Mouse (Mus musculus): ENCODE results near the gene Myt1l. TPM values are rescaled to one million over a fixed set of nuclear protein-coding genes. Genes with fewer than 3 reads are reported as not detected.
A peak's percentile ranks its signal among the peaks of the same experiment; 100 is the strongest.

Gene Myt1l
- 1.0 and 3.3 TPM in 2 replicates for polyA plus RNA-seq (2016; fragmentation: Nextera tagmentation; extraction: Ambion mirVana)

DNA sequence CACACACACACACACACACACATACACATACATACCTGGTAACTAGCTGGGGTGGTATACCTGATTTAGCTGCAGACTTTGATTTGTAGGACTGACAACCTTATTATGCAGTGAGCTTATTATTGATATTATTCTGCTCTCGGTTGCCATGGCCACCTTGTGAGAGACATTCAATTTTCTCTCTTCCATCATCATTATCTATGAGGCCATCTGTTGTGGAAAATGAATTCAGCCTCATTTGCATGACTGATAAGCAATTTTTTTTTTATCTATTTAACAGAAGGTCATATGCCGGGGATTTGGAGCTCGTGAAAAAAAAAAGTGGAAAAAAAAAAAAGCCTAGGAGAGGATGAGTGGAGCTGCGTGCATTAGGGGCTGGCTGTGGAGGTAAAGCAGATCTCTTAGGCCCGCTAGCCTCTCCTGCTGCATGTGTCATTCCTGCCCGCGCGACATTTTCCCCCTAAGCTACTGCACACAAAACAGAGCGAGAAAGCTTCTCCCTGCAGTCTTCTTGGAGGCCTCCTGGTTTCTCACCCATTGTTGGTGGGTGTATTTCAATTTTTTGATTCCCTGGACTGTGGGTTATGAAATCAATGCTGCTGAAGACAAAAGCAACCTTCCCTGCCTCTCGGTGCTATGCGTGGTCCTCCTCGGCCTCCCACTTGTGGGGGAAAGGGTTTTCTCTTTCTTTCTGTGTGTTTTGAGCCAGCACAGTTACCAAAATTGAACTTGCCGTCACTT is at the start of gene Myt1l:
Gene Myt1l, plus strand, starts transcription at position 354 of the 741 bp plus-strand sequence.
- H3K9me3 ChIP-seq: no peaks in the 10 kb centered on the region
- H3K27ac ChIP-seq: peak within 1 kb of the TSS; percentile 73
- H3K36me3 ChIP-seq (replicated peaks): no peaks in the 10 kb centered on the region
- WGBS: 17% methylated on average over 13 of the region's 13 CpGs
- H3K4me3 ChIP-seq: peak within 1 kb of the TSS; percentile 51
- H3K27me3 ChIP-seq (ENCODE audit: poor library complexity, severe bottlenecking): peaks cover 86% of the 10 kb centered on the region
- peaks cover 49% of the 10 kb centered on the region for H3K4me1 ChIP-seq
- DNase-seq (ENCODE audit: extremely low spot score, low spot score): peak; percentile 19

DNA sequence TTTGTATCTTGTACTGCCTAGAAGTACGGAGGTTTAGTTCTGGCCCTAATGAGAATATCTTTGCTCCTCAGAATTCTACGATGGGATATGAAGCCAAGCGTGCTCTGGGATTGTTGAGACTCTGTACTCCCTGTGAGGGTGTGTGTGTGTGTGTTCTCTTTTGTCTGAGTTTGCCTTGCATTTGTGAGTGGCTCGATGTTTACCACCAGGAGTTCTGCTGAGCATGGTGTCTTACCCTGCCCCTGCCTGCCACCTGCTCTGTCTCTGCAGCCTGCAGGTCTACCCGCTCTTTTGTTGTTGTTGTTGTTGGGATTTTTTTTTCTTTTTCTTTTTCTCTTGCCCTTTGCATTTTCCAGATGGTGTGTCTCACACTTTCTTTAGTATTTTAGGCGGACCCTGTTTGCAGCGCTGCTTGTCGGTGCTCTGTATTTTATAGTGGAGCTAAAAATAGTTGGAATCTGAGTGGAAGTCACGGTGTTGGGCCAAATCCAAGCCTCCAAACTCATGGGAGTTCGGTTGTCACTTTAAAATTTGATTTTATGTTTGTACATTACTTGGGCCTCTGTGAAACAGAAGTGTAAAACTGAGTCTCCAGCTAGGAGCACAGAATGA is 41.7 kb upstream of the Myt1l start:
- no peak for DNase-seq (ENCODE audit: extremely low spot score, low spot score)
- no peaks in the 10 kb centered on the region for H3K9me3 ChIP-seq
- no peak overlapping the region for H3K4me3 ChIP-seq
- no peaks in the 10 kb centered on the region for H3K4me1 ChIP-seq
- 91% methylated on average over 10 of the region's 10 CpGs for WGBS
- no peaks in the 10 kb centered on the region for H3K36me3 ChIP-seq (replicated peaks)
- no peaks in the 10 kb centered on the region for H3K27me3 ChIP-seq (ENCODE audit: poor library complexity, severe bottlenecking)
- no peak overlapping the region for H3K27ac ChIP-seq

DNA sequence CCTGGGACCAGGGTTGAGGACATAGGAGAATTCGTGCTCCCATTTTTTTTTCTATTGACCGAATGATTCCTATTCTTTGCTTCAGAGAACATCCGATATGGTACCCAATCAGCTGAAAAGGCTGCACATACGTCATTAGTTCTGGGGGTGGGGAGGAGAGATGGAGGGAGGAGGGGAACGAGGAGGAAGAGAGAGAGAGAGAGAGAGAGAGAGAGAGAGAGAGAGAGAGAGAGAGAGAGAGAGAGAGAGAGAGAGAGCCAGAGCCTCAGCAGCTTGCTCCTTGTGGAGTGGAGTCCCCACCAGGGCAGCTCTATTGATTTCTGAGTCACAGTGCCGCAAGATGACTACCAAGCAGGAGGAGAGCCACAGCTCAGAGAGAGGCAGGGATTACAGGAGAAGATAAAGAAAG is 1.9 kb upstream of the Myt1l start:
- H3K9me3 ChIP-seq: no peaks in the 10 kb centered on the region
- peak overlapping the region; percentile 60; the same call in 1 of the 2 replicates for H3K27ac ChIP-seq

DNA sequence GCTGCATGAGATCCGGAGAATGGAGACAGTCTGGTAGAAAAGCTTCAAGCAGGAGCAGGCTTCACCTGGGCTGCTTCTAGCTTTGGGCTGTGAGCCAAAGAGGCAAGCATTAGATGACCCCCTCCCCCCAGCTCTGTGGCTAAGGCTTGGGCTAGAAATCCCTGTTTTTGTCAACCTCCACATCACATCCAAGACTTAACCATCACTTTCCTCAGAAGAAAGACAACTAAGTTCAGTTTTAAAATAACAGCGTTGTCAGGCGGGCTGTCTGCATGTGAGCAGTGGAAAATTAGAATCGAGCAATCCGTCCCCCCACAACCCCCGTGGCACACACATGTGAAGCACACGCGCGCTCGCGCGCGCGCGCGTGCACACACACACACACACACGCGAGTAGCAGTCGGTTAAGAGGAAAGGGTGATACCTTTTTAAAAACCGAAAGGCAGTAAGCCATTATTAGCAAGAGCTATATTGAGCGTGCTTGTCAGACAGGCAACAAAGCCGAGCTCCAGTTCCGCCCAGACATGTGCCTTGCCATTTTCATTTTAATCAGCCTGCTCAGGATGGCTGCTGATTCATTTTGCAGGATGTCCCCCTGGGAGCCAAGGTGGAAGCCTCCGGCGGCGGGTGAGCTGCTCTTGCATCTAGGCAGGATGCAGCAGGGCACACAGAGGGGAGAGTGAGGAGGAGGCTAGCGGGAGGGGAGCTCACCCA is 979 bp upstream of the Myt1l start:
- H3K27ac ChIP-seq: peak overlapping the region; percentile 73
- peaks cover 76% of the 10 kb centered on the region for H3K27me3 ChIP-seq (ENCODE audit: poor library complexity, severe bottlenecking)
- no peaks in the 10 kb centered on the region for H3K36me3 ChIP-seq (replicated peaks)
- H3K4me1 ChIP-seq: peaks cover 44% of the 10 kb centered on the region
- peak overlapping the region; percentile 51 for H3K4me3 ChIP-seq
- DNase-seq (ENCODE audit: extremely low spot score, low spot score): peak; percentile 52
- no peaks in the 10 kb centered on the region for H3K9me3 ChIP-seq
- WGBS: under 1% methylated on average over 27 of the region's 27 CpGs

More for the DNA sequence above, 1.9 kb upstream of the Myt1l start:
- 4% methylated on average over 6 of the region's 6 CpGs for WGBS
- Histone ChIP-seq H3K27me3 (ENCODE audit: poor library complexity, severe bottlenecking) (peaks cover 66% of the 10 kb centered on the region), H3K36me3 (replicated peaks) (no peaks in the 10 kb centered on the region), H3K4me1 (peaks cover 44% of the 10 kb centered on the region), H3K4me3 (peak overlapping the region; percentile 31)
- DNase-seq (ENCODE audit: extremely low spot score, low spot score): no peak

DNA sequence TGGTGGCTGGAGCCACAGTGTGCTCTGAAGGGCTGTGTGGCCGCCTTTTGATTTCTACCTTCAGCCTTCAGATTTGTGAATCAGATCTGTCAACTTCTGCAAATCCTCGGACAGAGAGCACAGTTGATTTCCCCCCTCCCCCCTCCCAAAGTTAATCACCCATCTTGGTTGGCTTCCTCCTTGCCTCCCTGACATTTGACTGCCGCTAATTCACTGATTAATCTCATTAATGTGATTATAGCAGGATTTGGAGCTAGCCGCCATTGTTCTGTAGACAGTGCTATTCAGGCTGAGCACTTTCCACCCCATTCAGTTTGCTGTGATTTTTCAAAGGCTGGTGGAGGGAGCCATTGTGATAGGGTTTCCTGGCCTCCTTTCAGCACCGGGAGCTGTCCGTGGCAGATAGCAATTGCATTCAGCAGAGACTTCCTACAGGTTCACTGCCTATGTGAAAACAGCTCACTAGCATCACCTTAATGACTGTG is 2.1 kb downstream of the Myt1l start:
- Histone ChIP-seq H3K4me3 (peak overlapping the region; percentile 13; the same call in 1 of the 2 replicates), H3K36me3 (replicated peaks) (no peaks in the 10 kb centered on the region), H3K9me3 (no peaks in the 10 kb centered on the region), H3K4me1 (peaks cover 65% of the 10 kb centered on the region), H3K27me3 (ENCODE audit: poor library complexity, severe bottlenecking) (peaks cover 99% of the 10 kb centered on the region), H3K27ac (no peak overlapping the region)
- peak; percentile 72 for DNase-seq (ENCODE audit: extremely low spot score, low spot score)
- WGBS: 1% methylated on average over 6 of the region's 6 CpGs

DNA sequence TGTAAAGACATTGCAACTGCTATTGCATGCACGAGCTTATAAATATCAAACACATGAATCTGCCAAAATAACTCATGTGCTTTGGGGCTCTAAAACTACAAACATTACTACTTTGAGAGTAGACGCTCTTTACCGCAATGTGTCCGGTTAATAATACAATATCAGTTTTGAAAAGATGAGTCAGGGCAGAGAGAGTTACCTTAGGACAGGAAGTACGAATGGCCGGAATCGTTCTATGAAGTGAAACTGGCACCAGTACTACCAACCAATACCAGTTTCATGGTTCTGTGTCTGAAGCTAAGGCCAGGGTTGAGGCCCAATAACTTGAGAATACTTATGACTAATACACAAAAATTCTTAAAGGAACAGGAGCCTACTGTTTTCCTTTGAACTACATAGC is 2.6 kb downstream of the Myt1l start:
- no peak for DNase-seq (ENCODE audit: extremely low spot score, low spot score)
- 81% methylated on average over 7 of the region's 7 CpGs for WGBS
- Histone ChIP-seq H3K4me3 (no peak overlapping the region), H3K27ac (no peak overlapping the region), H3K36me3 (replicated peaks) (no peaks in the 10 kb centered on the region), H3K27me3 (ENCODE audit: poor library complexity, severe bottlenecking) (peaks cover 99% of the 10 kb centered on the region), H3K4me1 (peaks cover 68% of the 10 kb centered on the region), H3K9me3 (no peaks in the 10 kb centered on the region)

DNA sequence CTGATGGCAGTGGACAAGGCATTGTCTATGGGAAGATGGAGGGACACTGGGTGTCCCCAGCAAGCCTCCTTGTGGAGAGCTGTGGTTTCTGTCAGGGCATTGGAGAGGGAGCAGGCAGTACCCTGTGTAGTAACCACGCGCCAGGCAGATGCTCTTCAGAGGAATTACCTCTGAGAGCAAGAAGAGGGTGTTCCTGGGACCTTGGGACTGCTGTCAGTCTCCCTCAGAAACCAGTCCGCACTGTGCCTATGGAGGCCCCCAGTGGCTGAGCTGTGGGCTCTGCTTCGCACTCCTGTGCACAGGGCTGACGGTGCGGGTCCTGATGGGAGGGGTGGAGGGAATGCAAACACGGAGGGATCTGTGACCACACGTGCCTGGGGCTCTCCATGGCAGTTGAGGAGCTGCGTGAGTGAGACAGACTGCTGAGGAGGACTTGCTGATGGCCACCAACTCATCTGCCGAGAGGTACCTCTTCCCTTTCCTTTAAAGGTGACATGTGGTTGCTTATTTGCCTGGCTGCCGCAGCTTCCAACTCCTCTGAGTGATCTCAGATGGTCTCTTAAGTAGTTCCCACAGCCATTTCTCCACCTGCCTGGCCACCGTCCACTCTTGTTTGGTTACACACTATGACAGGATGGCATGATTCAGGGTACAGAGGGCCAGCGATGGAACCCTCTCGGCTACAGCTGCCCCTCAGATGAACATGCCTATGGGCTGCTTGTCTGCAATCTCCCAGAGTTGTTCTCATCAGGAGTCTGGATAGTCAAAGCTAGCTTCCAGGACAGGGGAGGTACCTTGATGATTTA is 5.1 kb downstream of the Myt1l start:
- no peak overlapping the region for H3K27ac ChIP-seq
- H3K4me1 ChIP-seq: peaks cover 50% of the 10 kb centered on the region
- 20% methylated on average over 14 of the region's 14 CpGs for WGBS
- H3K9me3 ChIP-seq: no peaks in the 10 kb centered on the region
- no peak overlapping the region for H3K4me3 ChIP-seq
- no peaks in the 10 kb centered on the region for H3K36me3 ChIP-seq (replicated peaks)
- DNase-seq (ENCODE audit: extremely low spot score, low spot score): no peak
- peaks cover 99% of the 10 kb centered on the region for H3K27me3 ChIP-seq (ENCODE audit: poor library complexity, severe bottlenecking)

DNA sequence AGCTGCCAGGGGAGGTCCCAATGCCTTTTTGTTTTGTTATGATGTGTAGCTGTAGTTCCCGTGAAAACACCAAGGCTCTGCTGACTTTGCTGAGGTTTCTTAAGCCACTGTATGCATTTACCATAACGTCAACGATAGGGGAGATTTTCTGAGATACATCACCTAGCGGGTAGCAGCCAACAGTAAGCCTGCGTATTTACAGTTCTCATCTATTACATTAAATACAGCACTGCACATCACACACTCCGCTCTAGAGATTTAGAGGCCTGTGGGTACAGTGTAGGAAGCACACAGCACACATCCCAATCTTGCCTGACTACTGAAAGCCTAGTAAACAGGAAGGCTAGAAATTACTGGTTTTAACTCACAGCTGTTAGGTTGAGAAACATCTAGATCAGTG is 6.1 kb downstream of the Myt1l start:
- 2% methylated on average over 6 of the region's 6 CpGs for WGBS
- DNase-seq (ENCODE audit: extremely low spot score, low spot score): no peak
- no peaks in the 10 kb centered on the region for H3K9me3 ChIP-seq
- no peaks in the 10 kb centered on the region for H3K36me3 ChIP-seq (replicated peaks)
- H3K27ac ChIP-seq: no peak overlapping the region
- peaks cover 98% of the 10 kb centered on the region for H3K27me3 ChIP-seq (ENCODE audit: poor library complexity, severe bottlenecking)
- peak overlapping the region; percentile 41 for H3K4me3 ChIP-seq
- peaks cover 52% of the 10 kb centered on the region for H3K4me1 ChIP-seq

DNA sequence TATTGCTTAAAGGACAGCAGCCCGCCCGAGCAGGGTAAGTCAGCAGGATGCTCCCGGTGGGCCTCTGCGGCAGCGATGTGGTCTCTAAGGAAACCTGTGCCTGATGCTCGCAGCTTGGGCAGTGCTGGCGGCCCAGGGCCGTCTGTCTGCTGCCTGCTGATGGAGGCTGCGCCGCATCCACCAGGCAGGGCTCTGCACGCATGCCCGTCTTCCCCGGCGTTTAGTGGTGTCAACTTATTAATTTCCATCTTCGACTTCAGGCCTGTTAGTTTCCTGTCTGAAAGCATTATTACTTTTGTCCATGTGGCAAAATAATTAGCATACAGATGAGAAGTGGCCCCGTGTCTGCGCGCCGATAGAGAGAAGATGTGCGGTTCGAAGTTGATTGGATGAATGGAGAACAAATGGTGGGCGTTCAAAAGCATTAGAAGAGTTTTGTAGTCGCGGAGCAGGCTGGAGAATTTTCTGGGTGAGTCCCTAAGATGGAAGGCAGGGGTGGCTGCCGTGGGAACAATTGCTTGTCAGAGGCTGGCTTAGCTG is 6.6 kb downstream of the Myt1l start:
- Histone ChIP-seq H3K9me3 (no peaks in the 10 kb centered on the region), H3K4me3 (peak overlapping the region; percentile 41), H3K4me1 (peaks cover 51% of the 10 kb centered on the region), H3K27ac (0 out of 2 replicates have a peak overlapping the region, but pooled peaks have one; percentile 5), H3K36me3 (replicated peaks) (no peaks in the 10 kb centered on the region), H3K27me3 (ENCODE audit: poor library complexity, severe bottlenecking) (peaks cover 96% of the 10 kb centered on the region)
- peak; percentile 35 for DNase-seq (ENCODE audit: extremely low spot score, low spot score)
- WGBS: under 1% methylated on average over 25 of the region's 25 CpGs

DNA sequence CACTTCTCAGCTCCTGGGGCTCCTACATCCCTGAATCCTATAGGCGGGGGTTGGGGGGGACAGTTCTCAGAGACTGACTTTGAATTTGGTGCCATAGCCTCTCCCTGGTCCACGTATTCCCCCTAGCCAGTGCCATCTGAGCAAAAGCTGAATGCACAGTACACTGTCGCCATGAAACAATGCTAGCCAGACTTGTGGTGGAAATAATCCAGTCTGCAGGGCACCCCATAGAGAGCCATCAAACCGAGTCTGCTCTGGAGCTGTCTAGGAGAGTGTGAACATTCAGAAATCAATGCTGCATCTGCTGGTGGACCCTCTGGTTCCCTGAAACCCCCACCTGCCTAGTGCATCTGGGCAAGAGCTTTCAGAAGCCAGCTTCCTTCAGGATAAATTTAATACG is 9.7 kb downstream of the Myt1l start:
- Histone ChIP-seq H3K4me3 (no peak overlapping the region), H3K9me3 (no peaks in the 10 kb centered on the region), H3K27me3 (ENCODE audit: poor library complexity, severe bottlenecking) (peaks cover 76% of the 10 kb centered on the region), H3K4me1 (peaks cover 37% of the 10 kb centered on the region), H3K36me3 (replicated peaks) (no peaks in the 10 kb centered on the region), H3K27ac (no peak overlapping the region)
- 46% methylated on average over 5 of the region's 5 CpGs for WGBS
- DNase-seq (ENCODE audit: extremely low spot score, low spot score): no peak

DNA sequence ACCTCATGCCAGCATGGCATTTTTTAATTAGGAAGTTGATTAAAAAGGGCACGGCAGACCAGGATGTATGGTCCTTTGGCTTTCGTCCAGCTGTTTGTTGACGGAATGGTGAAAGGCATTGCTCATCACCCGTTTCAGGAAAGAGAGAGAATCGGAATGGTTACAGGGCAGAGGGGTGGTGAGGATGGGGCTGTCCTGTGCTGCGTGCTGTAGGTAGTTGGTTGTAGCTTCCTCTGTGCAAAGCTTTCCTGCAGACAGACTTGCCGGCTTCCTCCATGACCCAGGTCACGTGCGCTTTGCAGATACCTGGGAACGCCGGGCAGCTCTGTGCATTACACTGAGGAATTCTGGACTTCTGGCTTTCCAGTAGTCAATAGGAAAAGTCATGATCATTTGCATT is 10.3 kb downstream of the Myt1l start:
- DNase-seq (ENCODE audit: extremely low spot score, low spot score): no peak
- peaks cover 70% of the 10 kb centered on the region for H3K27me3 ChIP-seq (ENCODE audit: poor library complexity, severe bottlenecking)
- H3K27ac ChIP-seq: no peak overlapping the region
- H3K9me3 ChIP-seq: no peaks in the 10 kb centered on the region
- H3K4me3 ChIP-seq: no peak overlapping the region
- WGBS: 86% methylated on average over 11 of the region's 11 CpGs
- H3K4me1 ChIP-seq: peaks cover 32% of the 10 kb centered on the region
- H3K36me3 ChIP-seq (replicated peaks): no peaks in the 10 kb centered on the region

DNA sequence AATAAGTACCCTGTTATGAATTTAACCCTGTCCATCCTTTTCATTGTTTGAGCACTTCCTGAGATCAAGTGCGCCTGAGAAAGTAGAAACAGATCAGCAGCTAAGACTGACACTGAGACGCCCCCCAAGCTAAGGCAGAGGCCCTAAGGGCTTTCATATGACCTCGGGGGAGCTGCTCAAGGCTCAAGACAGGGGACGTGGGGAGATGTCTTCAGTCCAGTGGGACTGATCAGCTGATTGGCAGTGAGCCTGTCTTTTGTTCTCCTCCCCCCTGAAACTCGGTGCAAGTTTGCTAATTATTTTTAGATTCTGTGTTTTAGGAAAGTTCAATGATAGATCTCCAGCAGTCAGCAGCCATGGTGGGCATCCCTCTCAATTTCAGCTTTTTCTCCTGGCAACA is 10.9 kb downstream of the Myt1l start:
- Histone ChIP-seq H3K27ac (no peak overlapping the region), H3K4me1 (peaks cover 30% of the 10 kb centered on the region), H3K9me3 (no peaks in the 10 kb centered on the region), H3K4me3 (no peak overlapping the region), H3K36me3 (replicated peaks) (no peaks in the 10 kb centered on the region), H3K27me3 (ENCODE audit: poor library complexity, severe bottlenecking) (peaks cover 64% of the 10 kb centered on the region)
- no peak for DNase-seq (ENCODE audit: extremely low spot score, low spot score)
- WGBS: 57% methylated on average over 5 of the region's 5 CpGs
